Mouse (Mus musculus): ENCODE measurements around the gene Mospd1. TPM values are rescaled to one million over a fixed set of nuclear protein-coding genes. Genes with fewer than 3 reads are reported as not detected.

The Mospd1 gene
- polyA plus RNA-seq, 1 experiment from 2014 or later: 31.7 TPM

GRCm38 (mm10) chrX:53330396-53330795 is 39.9 kb downstream of the Mospd1 start:
- Histone ChIP-seq H3K27me3 (replicated peaks; ENCODE audit: control insufficient read depth, insufficient read depth, low read length) (no peaks in the 10 kb centered on the region), H3K27ac (ENCODE audit: low read depth) (no peak overlapping the region), H3K4me2 (ENCODE audit: low read length) (no peak overlapping the region), H3K9ac (ENCODE audit: low read length) (no peak overlapping the region), H3K36me3 (ENCODE audit: control insufficient read depth, insufficient read depth, low read length) (no peaks in the 10 kb centered on the region), H3K9me3 (ENCODE audit: control insufficient read depth, low read length) (no peaks in the 10 kb centered on the region), H3K4me1 (replicated peaks; ENCODE audit: control insufficient read depth, insufficient read depth, low read length) (no peaks in the 10 kb centered on the region), H3K4me3 (ENCODE audit: low read depth, low read length) (no peak overlapping the region)
- ATAC-seq (replicated peaks; ENCODE audit: low FRiP score, low TSS enrichment, low read depth) (no peak), DNase-seq (ENCODE audit: low spot score) (no peak)
- WGBS: 93% methylated on average over 4 of the region's 4 CpGs

GRCm38 (mm10) chrX:53321111-53321510 is 49.2 kb downstream of the Mospd1 start:
- no peaks in the 10 kb centered on the region for H3K4me1 ChIP-seq (replicated peaks; ENCODE audit: control insufficient read depth, insufficient read depth, low read length)
- DNase-seq (ENCODE audit: low spot score): no peak
- ATAC-seq (replicated peaks; ENCODE audit: low FRiP score, low TSS enrichment, low read depth): no peak
- H3K4me2 ChIP-seq (ENCODE audit: low read length): no peak overlapping the region
- H3K4me3 ChIP-seq (ENCODE audit: low read depth, low read length): no peak overlapping the region
- no peaks in the 10 kb centered on the region for H3K36me3 ChIP-seq (ENCODE audit: control insufficient read depth, insufficient read depth, low read length)
- H3K27ac ChIP-seq (ENCODE audit: low read depth): no peak overlapping the region
- H3K9ac ChIP-seq (ENCODE audit: low read length): no peak overlapping the region
- no peaks in the 10 kb centered on the region for H3K27me3 ChIP-seq (replicated peaks; ENCODE audit: control insufficient read depth, insufficient read depth, low read length)
- H3K9me3 ChIP-seq (ENCODE audit: control insufficient read depth, low read length): no peaks in the 10 kb centered on the region
- WGBS: 81% methylated on average over 4 of the region's 4 CpGs

GRCm38 (mm10) chrX:53320564-53320963 is 49.7 kb downstream of the Mospd1 start:
- Histone ChIP-seq H3K9ac (ENCODE audit: low read length) (no peak overlapping the region), H3K27ac (ENCODE audit: low read depth) (no peak overlapping the region), H3K9me3 (ENCODE audit: control insufficient read depth, low read length) (no peaks in the 10 kb centered on the region), H3K4me2 (ENCODE audit: low read length) (no peak overlapping the region), H3K36me3 (ENCODE audit: control insufficient read depth, insufficient read depth, low read length) (no peaks in the 10 kb centered on the region), H3K4me3 (ENCODE audit: low read depth, low read length) (no peak overlapping the region), H3K27me3 (replicated peaks; ENCODE audit: control insufficient read depth, insufficient read depth, low read length) (no peaks in the 10 kb centered on the region), H3K4me1 (replicated peaks; ENCODE audit: control insufficient read depth, insufficient read depth, low read length) (no peaks in the 10 kb centered on the region)
- ATAC-seq (replicated peaks; ENCODE audit: low FRiP score, low TSS enrichment, low read depth) (no peak), DNase-seq (ENCODE audit: low spot score) (no peak)
- 75% methylated on average over 2 of the region's 2 CpGs for WGBS

Other genes starting within 250 kb of the Mospd1 start
- gene Plac1, start 130.4 kb downstream of the Mospd1 start, polyA plus RNA-seq (2014; fragmentation: Nextera tagmentation; extraction: Ambion mirVana): 5.1 and 6.5 TPM in 2 replicates
- 11.6 and 11.7 TPM in 2 replicates for gene Fam122b, start 100.7 kb downstream of the Mospd1 start, polyA plus RNA-seq (2014; fragmentation: Nextera tagmentation; extraction: Ambion mirVana)
- not detected in 2 replicates for gene Fam122c, start 97.1 kb downstream of the Mospd1 start, polyA plus RNA-seq (2014; fragmentation: Nextera tagmentation; extraction: Ambion mirVana)
- not detected in 2 replicates for gene Etd, start 64.4 kb upstream of the Mospd1 start, polyA plus RNA-seq (2014; fragmentation: Nextera tagmentation; extraction: Ambion mirVana)
- 28.4 and 34.2 TPM in 2 replicates for gene Rtl8c, start 237.5 kb upstream of the Mospd1 start, polyA plus RNA-seq (2014; fragmentation: Nextera tagmentation; extraction: Ambion mirVana)
- gene Gm14597, start 238.5 kb upstream of the Mospd1 start, polyA plus RNA-seq (2014; fragmentation: Nextera tagmentation; extraction: Ambion mirVana): not detected in 2 replicates